Mouse (Mus musculus) CD4-positive, CD25-positive, alpha-beta regulatory T cell, adult 2 months (primary cell): Measurements from ENCODE around the gene Prl3c1.
"Not testable (repeated sequence)": the region's sequence is repeated elsewhere in the genome, so short reads cannot be mapped to it uniquely, and the experiment has no call there.

ENCODE experiments used
- DNase-seq: peaks from one replicate; pipeline ENCODE4 v3.0.0-alpha.2; 2012; ENCODE audit warnings: low read depth, low spot score

Gene Prl3c1

GRCm38 (mm10) chr13:27196359-27196758 is at the start of gene Prl3c1:
TSS of gene Prl3c1 (plus strand) at chr13:27196659.
- no peak for DNase-seq

- DNase-seq = no peak
Observed at GRCm38 (mm10) chr13:27148264-27148663, 48.2 kb upstream of the Prl3c1 start.

DNA sequence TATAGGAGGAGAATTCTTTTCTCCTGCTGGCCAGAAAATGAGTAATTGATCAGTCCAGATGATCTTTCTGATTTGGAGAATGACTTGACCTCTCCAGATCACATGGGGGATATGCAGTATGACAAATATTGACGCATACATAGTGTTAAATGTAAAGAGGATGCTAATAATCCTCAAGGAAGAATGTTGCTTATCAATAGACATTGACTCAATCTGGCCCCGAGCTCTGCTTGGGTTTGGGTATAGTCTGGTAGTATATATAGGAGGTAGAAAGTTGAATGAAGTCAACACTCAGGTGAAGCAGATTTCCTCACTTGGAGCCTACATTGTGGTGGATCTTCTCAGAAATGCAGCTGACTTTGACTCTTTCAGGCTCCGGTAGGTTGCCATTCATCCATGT is 40.0 kb upstream of the Prl3c1 start, which contains the start of gene Prl3d3:
Gene Prl3d3 (plus strand): TSS at position 301 of the 400 bp plus-strand sequence.
- not testable (repeated sequence) for DNase-seq

DNA sequence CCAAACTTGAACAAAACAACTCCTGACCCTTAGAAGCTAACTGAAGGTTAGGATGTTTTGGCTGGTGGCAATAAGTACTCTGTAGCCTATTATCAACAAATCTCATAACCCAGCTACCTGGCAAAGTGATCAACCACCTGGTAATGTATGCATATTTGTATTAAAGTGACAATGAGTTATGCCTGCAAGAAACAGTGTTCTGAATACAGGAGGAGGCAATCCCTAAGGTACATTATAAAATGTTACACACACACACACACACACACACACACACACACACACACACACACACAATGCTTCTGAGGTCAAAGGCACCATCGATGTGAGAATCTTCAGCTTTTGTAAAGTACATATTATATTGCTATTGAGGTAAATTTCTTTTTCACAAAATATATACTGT is 45.1 kb downstream of the Prl3c1 start, which contains the start of gene Prl3b1:
Gene Prl3b1 (plus strand): TSS at position 301 of the 400 bp plus-strand sequence.
- DNase-seq = no peak
